Mouse (Mus musculus) erythroblast, embryonic 14.5 days (primary cell): Measurements from ENCODE around the gene Siva1.

Source experiments
- GATA1 ChIP-seq: IDR thresholded peaks from 2 replicates; pipeline ENCODE4 v1.6.1; 2012; ENCODE audit warnings: low read length, inconsistent platforms, mixed read lengths
- TAL1 ChIP-seq: IDR thresholded peaks from 3 replicates; pipeline ENCODE4 v1.6.1; 2012; ENCODE audit warnings: low read length, inconsistent platforms, mixed read lengths

DNA sequence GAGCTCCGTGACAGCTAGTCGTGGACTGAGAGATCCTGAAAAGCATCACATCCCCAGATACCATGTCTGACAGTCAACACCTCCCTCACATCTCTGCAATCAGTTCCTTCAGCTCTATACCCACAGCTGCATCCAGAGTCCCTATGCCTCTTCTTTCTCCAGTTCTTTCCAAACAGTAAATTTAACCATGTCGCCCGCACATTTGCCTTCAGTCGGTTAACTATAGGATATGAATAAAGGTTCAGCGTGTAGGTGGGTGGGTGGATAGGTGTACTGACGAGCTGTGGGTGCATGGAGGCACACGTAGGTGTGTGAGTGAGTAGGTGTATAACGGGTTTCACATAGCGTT, 49.6 kb downstream of the Siva1 start:
- no peak for TF ChIP-seq TAL1
- no peak for TF ChIP-seq GATA1
